Mouse (Mus musculus) MEL (cell line): ENCODE measurements around the gene D430041D05Rik. TPM values are rescaled to one million over a fixed set of nuclear protein-coding genes. Genes with fewer than 3 reads are reported as not detected.

ENCODE experiments used
- DNase-seq: peaks from one replicate; pipeline ENCODE4 v3.0.0; 2011; ENCODE audit warnings: low read depth, low spot score
- H3K27ac ChIP-seq: 2 replicates; pipeline ENCODE4 v1.5.1; 2012; ENCODE audit warnings: low read depth, mild to moderate bottlenecking, control low read depth, low read length, moderate library complexity; ENCODE audit not compliant: control insufficient read depth
- H3K27me3 ChIP-seq, 2 experiments: fragments of 150-350 bp in 1 of 2; sonication (generic) in 1 of 2; 2 replicates each; pipeline ENCODE4 v1.6.1; 2012; ENCODE audit warnings: low read length in 2 of 2, mild to moderate bottlenecking in 2 of 2, improper control_type of control experiment in 1 of 2, moderate library complexity in 1 of 2; ENCODE audit not compliant: insufficient read depth in 2 of 2, control insufficient read depth in 1 of 2
- H3K36me3 ChIP-seq, 2 experiments: 2 replicates each; pipeline ENCODE4 v1.6.1; 2012 to 2014; ENCODE audit warnings: low read length in 2 of 2, improper control_type of control experiment in 1 of 2, inconsistent platforms in 1 of 2, mild to moderate bottlenecking in 1 of 2; ENCODE audit not compliant: insufficient read depth in 2 of 2, control insufficient read depth in 1 of 2
- H3K4me1 ChIP-seq, 2 experiments: fragments of 150-350 bp in 1 of 2; sonication (generic) in 1 of 2; 2 replicates each; pipeline ENCODE4 v1.6.1; 2012; ENCODE audit warnings: low read length in 2 of 2, improper control_type of control experiment in 1 of 2, mild to moderate bottlenecking in 1 of 2; ENCODE audit not compliant: insufficient read depth in 2 of 2, control insufficient read depth in 1 of 2
- H3K4me3 ChIP-seq, 2 experiments: fragments of 150-350 bp in 1 of 2; sonication (generic) in 1 of 2; 2 replicates each; pipeline ENCODE4 v1.5.1; 2012; ENCODE audit warnings: low read depth in 2 of 2, low read length in 2 of 2, mild to moderate bottlenecking in 2 of 2, moderate library complexity in 2 of 2, control low read depth in 1 of 2, improper control_type of control experiment in 1 of 2; ENCODE audit not compliant: control insufficient read depth in 1 of 2, insufficient read depth in 1 of 2
- H3K79me2 ChIP-seq: 2 replicates; pipeline ENCODE4 v1.6.1; 2012; ENCODE audit warnings: mild to moderate bottlenecking, low read length, moderate library complexity; ENCODE audit not compliant: control insufficient read depth, poor library complexity, insufficient read depth
- H3K9ac ChIP-seq: 2 replicates; pipeline ENCODE4 v1.6.1; 2012; ENCODE audit warnings: low read depth, mild to moderate bottlenecking, control low read depth, low read length, moderate library complexity; ENCODE audit not compliant: control insufficient read depth, poor library complexity, severe bottlenecking
- H3K9me3 ChIP-seq: fragments of 150-350 bp; sonication (generic); replicated peaks from 2 replicates; pipeline ENCODE4 v1.6.1; 2012; ENCODE audit warnings: mild to moderate bottlenecking, low read length, improper control_type of control experiment, moderate library complexity; ENCODE audit not compliant: insufficient read depth
- BHLHE40 ChIP-seq: IDR thresholded peaks from 2 replicates; pipeline ENCODE4 v1.6.1; 2012; ENCODE audit warnings: low read depth, mild to moderate bottlenecking, inconsistent platforms, low read length, improper control_type of control experiment, borderline replicate concordance
- CHD1 ChIP-seq: IDR thresholded peaks from 2 replicates; pipeline ENCODE4 v1.6.1; 2012; ENCODE audit warnings: low read depth, mild to moderate bottlenecking, inconsistent platforms, low read length, improper control_type of control experiment
- CHD2 ChIP-seq: IDR thresholded peaks from 2 replicates; pipeline ENCODE4 v1.6.1; 2011; ENCODE audit warnings: low read length, improper control_type of control experiment
- CTCF ChIP-seq, 3 experiments: IDR thresholded peaks in 2 of 3; conservative IDR thresholded peaks in 1 of 3; 2 replicates each; pipeline ENCODE4 v1.5.1; 2011 to 2012; ENCODE audit warnings: low read length in 3 of 3, low read depth in 2 of 3, mild to moderate bottlenecking in 2 of 3, improper control_type of control experiment in 1 of 3, inconsistent platforms in 1 of 3, mixed read lengths in 1 of 3, moderate library complexity in 1 of 3; ENCODE audit not compliant: control insufficient read depth in 1 of 3, insufficient read depth in 1 of 3, poor library complexity in 1 of 3, severe bottlenecking in 1 of 3
- ELF1 ChIP-seq: IDR thresholded peaks from 2 replicates; pipeline ENCODE4 v1.6.1; 2014; ENCODE audit warnings: low read depth, mild to moderate bottlenecking, inconsistent platforms, low read length, improper control_type of control experiment, moderate library complexity
- EP300 ChIP-seq, 2 experiments: IDR thresholded peaks; 2 replicates each; pipeline ENCODE4 v1.6.1; 2011; ENCODE audit warnings: improper control_type of control experiment in 2 of 2, low read length in 2 of 2, low read depth in 1 of 2, mild to moderate bottlenecking in 1 of 2
- ETS1 ChIP-seq: IDR thresholded peaks from 2 replicates; pipeline ENCODE4 v1.6.1; 2012; ENCODE audit warnings: low read depth, mild to moderate bottlenecking, inconsistent platforms, low read length, improper control_type of control experiment, moderate library complexity
- GABPA ChIP-seq: IDR thresholded peaks from 2 replicates; pipeline ENCODE4 v1.6.1; 2012; ENCODE audit warnings: low read depth, mild to moderate bottlenecking, inconsistent platforms, low read length, improper control_type of control experiment, moderate library complexity
- GATA1 ChIP-seq: IDR thresholded peaks from 2 replicates; pipeline ENCODE4 v1.6.1; 2011; ENCODE audit warnings: low read depth, low read length, improper control_type of control experiment
- JUND ChIP-seq: IDR thresholded peaks from 2 replicates; pipeline ENCODE4 v1.6.1; 2011; ENCODE audit warnings: low read depth, mild to moderate bottlenecking, improper control_type of control experiment, low read length
- MAX ChIP-seq: IDR thresholded peaks from 2 replicates; pipeline ENCODE4 v1.6.1; 2011; ENCODE audit warnings: low read length, improper control_type of control experiment
- MAZ ChIP-seq: IDR thresholded peaks from 2 replicates; pipeline ENCODE4 v1.6.1; 2012; ENCODE audit warnings: low read depth, mild to moderate bottlenecking, inconsistent platforms, low read length, improper control_type of control experiment
- MXI1 ChIP-seq: IDR thresholded peaks from 2 replicates; pipeline ENCODE4 v1.6.1; 2011; ENCODE audit warnings: mild to moderate bottlenecking, low read depth, low read length, improper control_type of control experiment
- MYC ChIP-seq: IDR thresholded peaks from 2 replicates; pipeline ENCODE4 v1.6.1; 2011; ENCODE audit warnings: low read depth, mild to moderate bottlenecking, low read length, improper control_type of control experiment, moderate library complexity
- NRF1 ChIP-seq: IDR thresholded peaks from 2 replicates; pipeline ENCODE4 v1.6.1; 2014; ENCODE audit warnings: low read depth, mild to moderate bottlenecking, inconsistent platforms, low read length, improper control_type of control experiment, moderate library complexity; ENCODE audit not compliant: poor library complexity, insufficient read depth, severe bottlenecking
- POLR2AphosphoS2 ChIP-seq: IDR thresholded peaks from 2 replicates; pipeline ENCODE4 v1.6.1; 2011; ENCODE audit warnings: low read length, improper control_type of control experiment
- RAD21 ChIP-seq: IDR thresholded peaks from 2 replicates; pipeline ENCODE4 v1.6.1; 2011; ENCODE audit warnings: mild to moderate bottlenecking, low read depth, low read length, improper control_type of control experiment
- RCOR1 ChIP-seq: IDR thresholded peaks from 2 replicates; pipeline ENCODE4 v1.6.1; 2012; ENCODE audit warnings: low read depth, mild to moderate bottlenecking, inconsistent platforms, low read length, improper control_type of control experiment
- SIN3A ChIP-seq: IDR thresholded peaks from 2 replicates; pipeline ENCODE4 v1.6.1; 2012; ENCODE audit warnings: low read length, improper control_type of control experiment, inconsistent platforms
- SMC3 ChIP-seq: IDR thresholded peaks from 2 replicates; pipeline ENCODE4 v1.6.1; 2011; ENCODE audit warnings: low read depth, low read length, improper control_type of control experiment
- TAL1 ChIP-seq: IDR thresholded peaks from 2 replicates; pipeline ENCODE4 v1.6.1; 2012; ENCODE audit warnings: mild to moderate bottlenecking, inconsistent platforms, low read length, moderate library complexity, mixed read lengths
- TBP ChIP-seq: IDR thresholded peaks from 2 replicates; pipeline ENCODE4 v1.8.0; 2011; ENCODE audit warnings: low read depth, low read length, improper control_type of control experiment
- USF1 ChIP-seq: IDR thresholded peaks from 2 replicates; pipeline ENCODE4 v1.6.1; 2014; ENCODE audit warnings: low read depth, mild to moderate bottlenecking, inconsistent platforms, low read length, improper control_type of control experiment, moderate library complexity
- ZKSCAN1 ChIP-seq: IDR thresholded peaks from 2 replicates; pipeline ENCODE4 v1.6.1; 2012; ENCODE audit warnings: low read depth, mild to moderate bottlenecking, inconsistent platforms, low read length, improper control_type of control experiment, moderate library complexity
- ZMIZ1 ChIP-seq: IDR thresholded peaks from 2 replicates; pipeline ENCODE4 v1.6.1; 2012; ENCODE audit warnings: low read depth, mild to moderate bottlenecking, inconsistent platforms, low read length, improper control_type of control experiment, moderate library complexity
- polyA plus RNA-seq, 2 experiments: library from polyadenylated mRNA; stranded (reverse) in 1 of 2; unstranded in 1 of 2; fragments of >175 nt in 1 of 2; fragments of >200 nt in 1 of 2; gene quantifications; 2 replicates each; pipeline versions ENCODE4 v1.2.1 to v1.2.4; 2012; ENCODE audit warnings: low replicate concordance in 2 of 2, low read depth in 1 of 2; ENCODE audit not compliant: insufficient read length in 2 of 2, insufficient read depth in 1 of 2, missing spikeins in 1 of 2
- total RNA-seq: library from RNA; depleted of rRNA; stranded (reverse); fragments of 300-350 nt; gene quantifications from 2 replicates; pipeline ENCODE4 v1.2.3, GENCODE M21; 2012

D430041D05Rik gene
- total and polyA plus RNA-seq, 3 experiments = 0.46 to 1.1 TPM; not detected in 1

DNA sequence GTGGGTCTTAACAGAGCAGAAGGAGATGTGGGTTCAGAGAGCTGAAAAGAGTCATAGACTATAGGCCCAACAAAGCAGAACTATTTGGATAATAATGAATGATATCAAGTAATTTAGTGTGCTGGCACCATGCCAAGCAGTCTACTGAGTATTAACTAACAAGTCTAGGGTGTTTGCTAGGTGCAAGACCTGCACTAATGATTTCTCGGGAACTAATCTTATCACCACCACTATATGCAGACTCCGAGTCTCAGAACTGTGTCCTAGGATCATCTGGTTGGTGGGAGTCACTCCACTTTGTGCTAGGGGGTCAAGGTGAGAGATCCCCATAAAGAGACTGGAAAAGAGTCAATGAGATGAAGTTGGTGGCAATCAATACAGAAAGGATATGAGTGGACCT lies 245.2 kb downstream of the D430041D05Rik start:
- no peaks in the 10 kb centered on the region for H3K9me3 ChIP-seq
- DNase-seq = no peak
- TF ChIP-seq SMC3 (no peak), GABPA (no peak), CHD2 (no peak), MAX (no peak), ZMIZ1 (no peak), CTCF (IDR thresholded peaks at IDR 0.05 in 2 of 3, conservative IDR thresholded peaks at IDR 0.05 in 1 of 3; ENCODE audit: control insufficient read depth in 1 of 3, insufficient read depth in 1 of 3, low read depth in 2 of 3, low read length in 3 of 3, poor library complexity in 1 of 3, severe bottlenecking in 1 of 3) (no peak), JUND (no peak), ETS1 (no peak), SIN3A (no peak), RCOR1 (no peak), BHLHE40 (no peak), CHD1 (no peak), ELF1 (no peak), USF1 (no peak), MXI1 (no peak), POLR2AphosphoS2 (no peak), TAL1 (no peak), TBP (no peak), NRF1 (no peak), RAD21 (no peak)
- no peaks in the 10 kb centered on the region for H3K79me2 ChIP-seq
- H3K4me3 ChIP-seq = no peak overlapping the region
- no peaks in the 10 kb centered on the region for H3K27me3 ChIP-seq
- H3K27ac ChIP-seq = no peak overlapping the region
- no peaks in the 10 kb centered on the region for H3K4me1 ChIP-seq
- no peak overlapping the region for H3K9ac ChIP-seq
- no peaks in the 10 kb centered on the region for H3K36me3 ChIP-seq

DNA sequence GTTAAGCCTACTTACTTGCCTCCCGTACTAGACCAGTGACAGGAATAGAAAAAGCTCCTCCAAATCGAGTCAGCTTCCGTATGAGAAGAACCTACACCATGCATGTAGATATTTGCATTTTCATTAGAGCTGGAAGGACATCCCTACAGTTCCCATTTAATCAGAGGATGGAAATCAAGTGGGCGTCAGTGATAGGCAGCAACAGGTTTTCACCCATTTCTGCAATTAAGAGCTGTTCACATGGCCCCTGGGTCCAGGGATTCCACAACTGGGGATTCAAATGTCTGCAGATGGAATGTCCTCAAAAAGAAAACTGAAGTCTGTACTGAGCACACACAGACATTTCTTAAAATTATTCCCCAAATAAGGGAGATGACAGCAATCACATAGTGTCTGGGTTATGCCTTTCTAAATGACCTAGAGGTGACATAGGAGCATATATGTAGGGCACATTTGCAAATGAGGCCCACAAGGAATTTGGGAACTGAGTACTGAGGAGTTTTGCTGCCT lies 246.8 kb downstream of the D430041D05Rik start:
- Histone ChIP-seq H3K4me1 (no peaks in the 10 kb centered on the region), H3K79me2 (no peaks in the 10 kb centered on the region), H3K9me3 (no peaks in the 10 kb centered on the region), H3K27me3 (no peaks in the 10 kb centered on the region), H3K36me3 (no peaks in the 10 kb centered on the region), H3K4me3 (no peak overlapping the region), H3K9ac (no peak overlapping the region), H3K27ac (no peak overlapping the region)
- no peak for TF ChIP-seq RAD21
- no peak for TF ChIP-seq CTCF (IDR thresholded peaks at IDR 0.05 in 2 of 3, conservative IDR thresholded peaks at IDR 0.05 in 1 of 3; ENCODE audit: control insufficient read depth in 1 of 3, insufficient read depth in 1 of 3, low read depth in 2 of 3, low read length in 3 of 3, poor library complexity in 1 of 3, severe bottlenecking in 1 of 3)
- no peak for TF ChIP-seq EP300 (IDR thresholded peaks at IDR 0.05; ENCODE audit: low read depth in 1 of 2, low read length in 2 of 2)
- no peak for TF ChIP-seq GATA1
- TF ChIP-seq MYC = no peak
- no peak for TF ChIP-seq MAX
- no peak for TF ChIP-seq SIN3A
- no peak for TF ChIP-seq ELF1
- TF ChIP-seq ZKSCAN1 = no peak
- no peak for TF ChIP-seq GABPA
- no peak for TF ChIP-seq MAZ
- no peak for DNase-seq
